Mouse (Mus musculus): ENCODE results near the gene Ttc30b.

DNA sequence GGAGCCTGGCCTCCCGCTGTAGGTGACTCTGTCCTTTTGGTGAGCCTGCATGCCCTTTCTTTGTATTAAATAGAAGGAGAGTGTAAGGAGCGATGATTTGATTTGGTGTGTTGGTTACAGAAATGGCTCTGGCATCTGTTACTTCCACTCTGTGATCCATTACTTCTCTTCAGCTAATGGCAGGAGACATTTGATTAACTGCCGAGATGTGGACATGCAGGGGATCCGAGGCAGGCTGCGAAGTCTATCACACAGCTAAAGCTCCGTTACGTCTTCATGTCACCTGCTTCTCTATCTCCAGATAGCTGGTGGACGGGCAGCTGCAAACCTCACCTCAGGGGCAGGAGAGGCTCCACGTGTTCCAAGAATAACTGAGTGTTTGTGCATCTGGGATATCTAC, 35.7 kb upstream of the Ttc30b start:
- TF ChIP-seq CTCF (IDR thresholded peaks at IDR 0.05; ENCODE audit: extremely low read depth, insufficient read depth, low read length): no peak
- TF ChIP-seq POLR2A (IDR thresholded peaks at IDR 0.05; ENCODE audit: extremely low read depth, insufficient read depth, low read length): no peak

All from cortical plate, adult 2 months (tissue).